Comparison of ENCODE assay signal across 17 mouse cellular contexts in the genomic region with DNA sequence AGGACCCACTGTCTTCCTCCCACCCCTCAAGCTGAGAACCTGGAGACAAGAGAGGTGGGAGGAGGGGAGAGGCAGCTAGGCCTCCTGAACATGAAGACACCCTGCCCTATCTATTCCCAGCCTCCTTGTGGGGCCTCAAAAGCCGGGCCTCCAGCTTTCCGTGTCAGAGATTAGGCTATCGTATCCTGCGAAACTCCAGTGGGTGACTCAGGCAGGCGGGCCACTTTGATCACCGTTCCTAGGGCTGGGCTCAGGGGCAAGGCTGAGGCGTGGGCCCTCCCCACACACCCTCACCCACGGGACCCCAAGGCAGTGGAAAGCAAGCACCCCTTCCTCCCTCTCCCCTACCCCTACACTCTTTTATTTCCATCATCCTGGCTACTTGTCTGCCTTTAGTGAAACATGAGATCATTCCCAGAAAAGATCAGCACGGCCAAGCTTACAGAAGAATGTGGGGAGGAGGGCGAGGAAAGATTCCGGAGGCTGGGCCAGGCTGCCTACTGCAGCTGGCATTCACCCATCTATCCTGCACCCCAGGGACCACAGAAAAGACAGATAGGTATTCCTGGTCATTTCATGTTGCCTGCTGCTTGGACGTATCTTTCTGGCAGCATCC. TPM values are rescaled to one million over a fixed set of nuclear protein-coding genes. Genes with fewer than 3 reads are reported as not detected.
A peak's percentile ranks its signal among the peaks of the same experiment; 100 is the strongest.
DNase-seq lines count a peak whose midpoint lies in the region; ATAC-seq and TF ChIP-seq lines count a peak whose summit lies in the region.
"Had no signal": no experiment of that assay in that cellular context is flagged by ENCODE, and none has a peak within 500 bp of the region (broad histone marks: within the 10 kb centered on the region; RNA-seq: fewer than 3 reads in every experiment).

No protein-coding gene starts in this region.

- no peaks in the 10 kb centered on the region for H3K36me3 ChIP-seq in heart, embryonic 12.5 days
- no peaks in the 10 kb centered on the region for H3K36me3 ChIP-seq in lung, embryonic 14.5 days (ENCODE audit: insufficient read depth)
- no peaks in the 10 kb centered on the region for H3K36me3 ChIP-seq in limb, embryonic 12.5 days
- H3K36me3 ChIP-seq in stomach, embryonic 15.5 days = no peaks in the 10 kb centered on the region
- H3K36me3 ChIP-seq: midbrain, embryonic 13.5 days; neural tube, embryonic 12.5 days had no signal

- peaks cover 28% of the 10 kb centered on the region for H3K4me1 ChIP-seq in heart, embryonic 12.5 days (replicated peaks)
- no peaks in the 10 kb centered on the region; the same call in 1 of the 2 replicates for H3K4me1 ChIP-seq in lung, embryonic 14.5 days (ENCODE audit: insufficient read depth)
- H3K4me1 ChIP-seq in limb, embryonic 12.5 days (replicated peaks) = peaks cover 12% of the 10 kb centered on the region
- H3K4me1 ChIP-seq in stomach, embryonic 15.5 days = peaks cover 11% of the 10 kb centered on the region
- H3K4me1 ChIP-seq: midbrain, embryonic 13.5 days; neural tube, embryonic 12.5 days had no signal

- 0 out of 2 replicates have a peak, but pooled peaks cover 4% of the 10 kb centered on the region for H3K27me3 ChIP-seq in heart, embryonic 12.5 days (replicated peaks)
- H3K27me3 ChIP-seq in lung, embryonic 14.5 days (ENCODE audit: insufficient read depth, low read length) = no peaks in the 10 kb centered on the region
- no peaks in the 10 kb centered on the region for H3K27me3 ChIP-seq in limb, embryonic 12.5 days
- H3K27me3 ChIP-seq in stomach, embryonic 15.5 days (replicated peaks) = no peaks in the 10 kb centered on the region
- H3K27me3 ChIP-seq: midbrain, embryonic 13.5 days; neural tube, embryonic 12.5 days had no signal

- intact Hi-C loops in heart, postnatal 25 days (cut with DNase I) = no loop called here

- DNase-seq in heart, postnatal 25 days (ENCODE audit: low spot score) = no peak
- no peak for DNase-seq in lung, embryonic 14.5 days
- DNase-seq in lung, postnatal 25 days (ENCODE audit: low spot score) = no peak
- DNase-seq in T-cell, adult 2 months (ENCODE audit: low spot score) = no peak
- DNase-seq: cerebellum, adult 9-11 months; layer of hippocampus, adult 9-11 months; thymus, postnatal 4 days had no signal

- peak; percentile 84 for ATAC-seq in heart, embryonic 12.5 days (ENCODE audit: insufficient number of reproducible peaks, low FRiP score)
- ATAC-seq in lung, embryonic 14.5 days (ENCODE audit: insufficient read depth) = no peak; the same call in 1 of the 2 replicates
- ATAC-seq in limb, embryonic 12.5 days (ENCODE audit: insufficient number of reproducible peaks, insufficient read depth, low FRiP score, low TSS enrichment, low read depth) = no peak
- ATAC-seq in stomach, embryonic 15.5 days (ENCODE audit: insufficient read depth, low FRiP score, low read depth) = peak; percentile 82
- ATAC-seq in megakaryocyte-erythroid progenitor cell, adult 5-6 weeks (replicated peaks; ENCODE audit: low FRiP score, low TSS enrichment, poor library complexity, severe bottlenecking) = no peak
- ATAC-seq: inflammation-experienced regulatory T-cells, adult 6 months; midbrain, embryonic 13.5 days had no signal

- peak overlapping the region; percentile 50 for H3K4me2 ChIP-seq in heart, embryonic 12.5 days
- no peak overlapping the region for H3K4me2 ChIP-seq in lung, embryonic 14.5 days
- no peak overlapping the region for H3K4me2 ChIP-seq in limb, embryonic 12.5 days
- H3K4me2 ChIP-seq in stomach, embryonic 15.5 days = no peak overlapping the region
- H3K4me2 ChIP-seq: midbrain, embryonic 13.5 days; neural tube, embryonic 12.5 days had no signal

- H3K27ac ChIP-seq in heart, embryonic 12.5 days (ENCODE audit: poor library complexity, severe bottlenecking) = peak overlapping the region; percentile 72
- 0 out of 2 replicates have a peak overlapping the region, but pooled peaks have one; percentile 3 for H3K27ac ChIP-seq in lung, embryonic 14.5 days (ENCODE audit: low read depth)
- 0 out of 2 replicates have a peak overlapping the region, but pooled peaks have one; percentile 2 for H3K27ac ChIP-seq in limb, embryonic 12.5 days
- peak overlapping the region; percentile 35; the same call in 1 of the 2 replicates for H3K27ac ChIP-seq in stomach, embryonic 15.5 days
- H3K27ac ChIP-seq: midbrain, embryonic 13.5 days; neural tube, embryonic 12.5 days had no signal

- no peak overlapping the region for H3K4me3 ChIP-seq in heart, embryonic 12.5 days
- H3K4me3 ChIP-seq in lung, embryonic 14.5 days (ENCODE audit: low read depth, low read length) = no peak overlapping the region
- H3K4me3 ChIP-seq in limb, embryonic 12.5 days (replicated peaks) = no peak overlapping the region
- no peak overlapping the region for H3K4me3 ChIP-seq in stomach, embryonic 15.5 days (replicated peaks)
- H3K4me3 ChIP-seq: erythroblast, embryonic 14.5 days; midbrain, embryonic 13.5 days; neural tube, embryonic 12.5 days had no signal

- 0 out of 2 replicates have a peak overlapping the region, but pooled peaks have one; percentile 38 for H3K9ac ChIP-seq in heart, embryonic 12.5 days
- no peak overlapping the region for H3K9ac ChIP-seq in lung, embryonic 14.5 days
- no peak overlapping the region for H3K9ac ChIP-seq in limb, embryonic 12.5 days (replicated peaks)
- H3K9ac ChIP-seq in stomach, embryonic 15.5 days = no peak overlapping the region
- H3K9ac ChIP-seq: midbrain, embryonic 13.5 days; neural tube, embryonic 12.5 days had no signal

- no peaks in the 10 kb centered on the region for H3K9me3 ChIP-seq in heart, embryonic 12.5 days (replicated peaks)
- H3K9me3 ChIP-seq in lung, embryonic 14.5 days (ENCODE audit: low read depth, low read length) = no peaks in the 10 kb centered on the region
- no peaks in the 10 kb centered on the region for H3K9me3 ChIP-seq in limb, embryonic 12.5 days
- no peaks in the 10 kb centered on the region for H3K9me3 ChIP-seq in stomach, embryonic 15.5 days
- H3K9me3 ChIP-seq: midbrain, embryonic 13.5 days; neural tube, embryonic 12.5 days had no signal

- WGBS in heart, embryonic 12.5 days = 12% methylated on average over 12 of the region's 12 CpGs
- WGBS in lung, embryonic 14.5 days = 18% methylated on average over 12 of the region's 12 CpGs
- 61% methylated on average over 12 of the region's 12 CpGs for WGBS in limb, embryonic 12.5 days
- 35% methylated on average over 12 of the region's 12 CpGs for WGBS in stomach, embryonic 15.5 days

- TF ChIP-seq CTCF in lung, embryonic 14.5 days (IDR thresholded peaks at IDR 0.05; ENCODE audit: low read depth) = no peak

RNA-seq across cellular contexts. Expression of gene Ifnlr1, which starts 41.0 kb away (rescaled TPM):
- 0.28 and 0.69 TPM in 2 replicates for polyA plus RNA-seq in heart, embryonic 12.5 days (2016; fragmentation: Nextera tagmentation; extraction: Ambion mirVana)
- 1 to 10 TPM; 2.8 TPM for total RNA-seq in heart, postnatal 25 days (2021)
- 1.6 and 1.7 TPM in 2 replicates for polyA plus RNA-seq in lung, embryonic 14.5 days (2014; fragmentation: Nextera tagmentation; extraction: Ambion mirVana)
- polyA plus RNA-seq in limb, embryonic 12.5 days (2016; fragmentation: Nextera tagmentation; extraction: Ambion mirVana) = 0.81 and 0.95 TPM in 2 replicates
- polyA plus RNA-seq in stomach, embryonic 15.5 days (2015; fragmentation: Nextera tagmentation; extraction: Ambion mirVana) = 1.8 TPM in 2 replicates
- 0.28 and 1.6 TPM in 2 replicates for total RNA-seq in megakaryocyte-erythroid progenitor cell, adult 5-6 weeks (2014; fragmentation: Nextera tagmentation)
- total RNA-seq in megakaryocyte-erythroid progenitor cell, adult 5-6 weeks (2017) = 0.15 and 0.28 TPM in 2 replicates
- total RNA-seq: MEL had no signal
- polyA plus RNA-seq: C2C12; erythroblast, embryonic 14.5 days; inflammation-experienced regulatory T-cells, adult 6 months had no signal

Comparison
In these comparisons a context has a peak if more than half of its experiments do, and no peak if none do; other contexts are left out.
1. ATAC-seq: peak in heart, embryonic 12.5 days (single experiment) and stomach, embryonic 15.5 days (single experiment); none in lung, embryonic 14.5 days (single experiment), limb, embryonic 12.5 days (single experiment) and megakaryocyte-erythroid progenitor cell, adult 5-6 weeks (single experiment).
2. H3K27ac ChIP-seq: peak in every context shown above with its lines; median percentile 72 in heart, embryonic 12.5 days; 35 in stomach, embryonic 15.5 days; 3 in lung, embryonic 14.5 days; 2 in limb, embryonic 12.5 days.